Mouse (Mus musculus) cerebellum, postnatal 10 days (tissue): ENCODE data around the gene H2-DMb2.

ENCODE experiments used
- DNase-seq, 2 experiments: peaks; one replicate each; pipeline ENCODE4 v3.0.0; 2021; ENCODE audit warnings: mixed read lengths in 2 of 2

H2-DMb2 gene

DNA sequence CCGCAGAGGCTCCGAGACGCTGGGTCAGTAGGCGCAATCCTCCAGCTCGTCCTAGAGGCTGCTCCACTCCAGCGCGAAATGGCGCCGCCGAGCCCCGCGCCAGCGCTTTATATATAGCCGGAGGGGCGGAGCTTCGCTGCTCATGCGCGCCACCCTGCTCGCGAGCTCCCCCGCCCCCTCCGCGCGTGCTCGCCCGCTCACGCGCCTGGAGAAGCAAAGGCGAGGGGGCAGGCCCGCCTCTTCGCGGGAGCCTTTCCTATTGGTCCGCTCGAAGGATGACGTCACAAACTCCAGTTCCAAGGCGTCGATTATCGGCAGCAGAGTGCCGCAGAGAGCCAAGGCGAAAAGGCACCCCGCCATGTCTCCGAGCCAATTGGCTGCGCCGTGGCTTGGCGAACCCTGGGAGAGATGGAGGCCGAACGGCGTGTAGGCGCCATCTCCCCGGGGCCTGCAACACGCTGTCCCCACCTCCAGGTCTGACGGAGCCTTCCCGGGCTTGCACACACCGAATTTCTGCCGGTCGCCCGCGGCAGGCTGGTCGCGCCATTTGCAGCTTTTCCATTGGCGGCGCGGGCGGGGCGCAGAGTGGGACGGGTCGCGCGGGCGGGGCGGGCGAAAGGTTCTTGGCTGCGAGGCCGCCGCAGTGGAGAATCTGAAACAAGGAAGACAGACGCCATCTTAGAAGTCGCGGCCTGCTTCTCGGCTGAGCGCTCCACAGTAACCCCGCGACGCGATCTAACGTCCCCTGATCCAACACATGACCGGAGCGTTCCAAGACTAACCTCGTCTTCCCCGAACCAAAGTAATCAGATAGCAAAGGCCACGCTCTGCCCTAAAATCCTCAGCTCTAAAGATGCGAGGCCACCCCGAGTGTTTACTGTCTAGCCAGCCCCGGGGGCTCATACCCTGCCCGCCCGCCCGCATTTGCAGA, 23.6 kb upstream of the H2-DMb2 start, which contains the start of gene H2-DMa:
TSS of gene H2-DMa (plus strand) at position 293 of the 931 bp plus-strand sequence.
- DNase-seq: peak; percentile 99 to 100

DNA sequence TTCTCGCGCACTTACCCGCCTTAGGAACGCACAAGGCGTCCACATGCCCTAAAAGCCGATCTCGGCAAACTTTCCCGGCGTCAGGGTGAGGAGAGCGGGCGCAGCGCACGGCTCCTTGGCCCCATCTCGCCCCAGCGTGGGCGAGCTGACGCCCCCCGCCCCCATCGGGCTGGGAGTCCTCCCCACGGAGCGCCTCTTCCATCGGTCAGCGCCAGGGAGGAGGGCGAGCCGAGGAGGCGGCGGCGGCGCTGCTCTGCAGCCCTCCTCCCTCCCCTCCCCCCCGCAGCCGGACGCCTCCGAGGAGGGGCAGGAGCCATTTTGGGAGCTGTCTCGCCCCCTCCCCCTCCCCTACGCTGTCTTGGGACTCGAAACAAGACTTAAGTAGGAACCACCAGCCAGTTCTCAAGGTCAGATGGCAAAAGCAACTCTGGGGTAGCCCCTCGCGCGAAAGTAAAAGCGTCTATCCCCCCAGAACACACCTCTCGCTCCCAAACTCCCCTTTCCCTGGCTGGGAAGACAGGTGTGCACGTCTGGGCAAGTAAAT, 22.9 kb upstream of the H2-DMb2 start:
- DNase-seq: peak; percentile 97 to 98

DNA sequence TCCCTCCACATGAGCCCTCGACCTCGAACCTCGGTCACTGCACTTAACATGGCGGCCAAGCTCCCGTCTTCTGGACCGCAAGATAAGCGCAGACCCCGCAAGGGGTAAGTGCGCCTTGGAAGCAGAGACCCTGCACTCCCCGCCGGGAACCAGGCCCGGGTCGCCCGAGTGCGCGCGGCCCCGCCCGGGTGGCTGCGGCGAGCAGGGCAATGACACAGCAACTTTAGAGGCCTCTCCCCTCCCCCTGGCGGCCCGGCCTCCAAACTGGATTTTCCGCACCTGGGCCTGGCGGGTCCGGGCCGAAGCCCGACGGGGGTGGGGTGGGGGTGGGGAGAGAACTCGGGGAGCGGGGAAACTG, 22.3 kb upstream of the H2-DMb2 start:
- DNase-seq: peak; percentile 89 to 91

GRCm38 (mm10) chr17:34121172-34121878, 21.8 kb upstream of the H2-DMb2 start:
- peak; percentile 85 to 89 for DNase-seq

DNA sequence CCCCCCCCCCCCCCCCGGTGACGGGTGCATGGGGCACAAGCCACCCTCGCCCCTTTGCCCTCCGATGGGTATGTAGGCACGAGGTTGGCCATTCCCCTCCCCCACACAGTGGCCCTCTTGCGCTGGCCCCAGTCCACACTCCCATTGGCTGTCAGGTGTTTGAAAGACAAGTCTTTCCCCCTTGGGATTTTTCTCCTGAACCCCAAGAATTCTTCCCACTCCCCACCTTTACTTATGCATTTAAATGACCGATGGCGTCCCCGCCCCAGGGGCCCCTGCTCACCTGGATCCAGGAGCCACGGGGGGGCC, 21.3 kb upstream of the H2-DMb2 start:
- DNase-seq: peak; percentile 87 to 91

DNA sequence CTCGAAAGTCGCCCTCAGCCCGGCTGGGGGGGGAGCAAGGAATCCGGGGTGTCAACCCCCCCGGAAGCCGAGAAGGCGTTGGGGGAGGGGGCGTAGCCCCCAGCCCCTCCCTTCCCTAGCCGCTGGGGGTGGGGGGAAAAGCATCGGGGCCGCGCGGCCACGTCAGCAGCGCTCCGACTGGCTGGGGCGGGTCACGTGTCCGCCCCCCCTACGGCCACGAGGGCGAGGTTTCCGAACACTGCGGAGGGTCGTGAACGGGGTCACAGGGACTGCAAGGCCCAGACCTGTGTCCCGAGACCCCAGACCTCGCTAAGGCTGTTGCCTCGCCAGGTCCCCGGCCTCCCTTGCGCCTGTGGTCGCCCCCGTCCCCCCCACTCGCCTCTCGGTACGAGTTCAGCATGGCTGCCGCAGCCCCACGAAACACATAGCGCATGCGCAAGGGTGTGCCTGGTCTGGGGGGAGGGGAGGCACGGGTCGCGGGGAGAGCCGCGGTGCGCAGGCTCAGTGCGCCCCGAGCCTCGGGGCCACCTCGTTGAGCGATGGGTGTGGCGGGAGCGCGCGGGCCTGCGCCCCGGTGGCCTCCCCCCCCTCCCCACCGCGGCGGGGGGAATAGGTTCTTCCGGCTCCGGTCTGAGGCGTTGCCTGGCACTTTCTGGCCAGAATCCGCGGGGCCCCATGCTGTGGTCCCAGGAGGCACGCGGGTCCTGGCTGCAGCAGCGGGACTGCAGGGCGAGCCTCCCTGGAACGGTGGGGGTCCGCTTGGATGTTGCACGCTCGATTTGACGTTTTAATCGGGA, 20.7 kb upstream of the H2-DMb2 start, which contains the start of gene Brd2:
TSS of gene Brd2 (minus strand) at position 447 of the 797 bp plus-strand sequence.
- peak; percentile 99 for DNase-seq

GRCm38 (mm10) chr17:34123111-34123510, 20.0 kb upstream of the H2-DMb2 start:
- DNase-seq: no peak

GRCm38 (mm10) chr17:34123518-34123917, 19.6 kb upstream of the H2-DMb2 start:
- peak in 1 of 2 experiments; percentile 28 for DNase-seq

- no peak for DNase-seq
Measured at GRCm38 (mm10) chr17:34124649-34125048, 18.5 kb upstream of the H2-DMb2 start.

- DNase-seq: no peak
Measured at GRCm38 (mm10) chr17:34126826-34127420, 16.2 kb upstream of the H2-DMb2 start.

DNA sequence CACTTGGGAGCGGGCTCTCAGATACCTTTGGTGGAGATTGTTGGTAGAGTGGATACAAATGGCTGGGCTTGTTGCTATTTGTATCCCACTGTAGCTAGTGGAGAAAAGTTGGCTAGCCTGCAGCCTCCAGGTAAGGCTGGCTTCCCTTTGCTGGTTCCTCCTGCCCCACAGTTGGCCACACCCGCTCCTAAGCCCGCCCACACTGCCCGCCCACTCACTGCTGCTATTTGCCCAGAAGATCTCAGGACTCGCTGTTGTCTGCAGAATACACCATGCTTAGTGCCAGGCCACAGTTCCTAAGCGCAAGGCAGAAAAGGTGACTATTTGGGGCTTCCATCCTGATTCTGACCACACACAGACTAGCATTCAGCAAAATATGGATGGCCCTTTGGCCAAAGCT, 15.6 kb upstream of the H2-DMb2 start:
- DNase-seq: peak; percentile 55 to 59

DNA sequence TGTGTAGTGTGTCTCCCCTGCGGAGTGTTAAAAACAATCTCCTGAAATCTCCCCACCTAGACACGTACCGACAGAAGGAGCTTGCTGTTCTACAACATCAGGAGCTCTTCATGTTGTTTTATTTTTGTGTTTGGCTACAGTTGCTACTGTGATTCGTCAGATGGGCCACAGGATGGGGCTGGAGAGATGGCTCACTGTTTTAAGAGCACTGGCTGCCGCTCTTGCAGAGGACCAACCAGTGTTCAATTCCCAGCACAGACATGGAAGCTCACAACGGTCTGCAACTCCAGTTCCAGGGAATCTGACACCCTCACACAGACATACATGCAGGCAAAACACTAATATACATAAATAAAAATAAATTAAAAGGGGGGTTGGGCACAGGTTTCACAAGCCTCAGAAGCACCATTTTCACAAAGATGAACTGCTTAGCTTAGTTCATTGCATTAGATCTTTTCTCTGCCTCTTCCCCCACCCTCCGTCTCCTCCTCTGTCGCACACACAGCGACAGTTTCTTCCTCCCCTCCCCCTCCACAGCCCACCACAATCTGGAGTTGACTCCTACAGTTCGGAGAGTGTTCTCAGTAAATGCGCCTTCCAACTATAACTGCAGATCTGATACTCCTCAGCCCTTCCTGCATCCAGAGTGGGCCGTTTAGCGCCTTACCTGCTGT, 14.7 kb upstream of the H2-DMb2 start:
- peak in 1 of 2 experiments; percentile 36 for DNase-seq

DNA sequence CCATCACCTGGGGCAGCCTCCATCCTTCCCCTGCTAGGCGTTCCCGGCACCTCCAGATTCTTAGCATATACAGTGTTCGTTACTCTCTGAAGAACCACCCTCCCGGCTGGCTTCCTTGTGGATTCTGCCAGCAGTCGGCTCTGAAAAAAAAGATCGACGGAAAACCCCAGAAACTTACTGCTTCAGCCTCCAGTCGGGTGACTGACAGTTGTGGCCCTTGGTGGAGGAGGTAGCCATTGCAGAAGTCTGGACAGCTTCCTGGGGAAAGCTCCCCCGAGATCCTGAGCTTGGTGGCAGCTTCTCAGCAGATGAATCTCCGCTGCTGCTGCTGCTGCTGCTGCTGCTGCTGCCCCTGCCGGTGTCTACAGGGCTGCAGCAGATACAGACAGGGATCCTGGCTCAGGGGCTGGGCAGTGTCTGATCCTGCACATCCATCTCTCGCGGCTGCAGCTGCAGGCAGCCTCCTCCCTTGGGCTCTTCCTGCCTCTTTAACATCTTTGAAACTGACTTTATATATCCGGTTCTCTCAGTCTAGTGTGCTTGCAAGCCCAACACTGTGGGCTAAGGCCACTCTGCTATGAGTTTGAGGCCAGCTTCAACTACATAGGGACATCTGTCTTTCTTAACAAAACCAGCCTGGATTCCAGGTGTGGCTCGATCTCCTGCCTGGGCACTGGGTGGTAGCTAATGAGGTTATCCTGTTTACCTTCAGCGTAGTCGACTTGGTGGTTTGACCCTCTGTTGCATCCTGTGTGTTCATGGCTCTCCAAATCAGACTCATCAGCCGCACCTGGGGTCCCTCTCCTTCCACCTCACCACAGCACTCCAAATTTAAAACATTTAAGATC, 13.9 kb upstream of the H2-DMb2 start:
- DNase-seq: no peak

GRCm38 (mm10) chr17:34130073-34130947, 12.8 kb upstream of the H2-DMb2 start:
- DNase-seq: peak in 1 of 2 experiments; percentile 3

DNA sequence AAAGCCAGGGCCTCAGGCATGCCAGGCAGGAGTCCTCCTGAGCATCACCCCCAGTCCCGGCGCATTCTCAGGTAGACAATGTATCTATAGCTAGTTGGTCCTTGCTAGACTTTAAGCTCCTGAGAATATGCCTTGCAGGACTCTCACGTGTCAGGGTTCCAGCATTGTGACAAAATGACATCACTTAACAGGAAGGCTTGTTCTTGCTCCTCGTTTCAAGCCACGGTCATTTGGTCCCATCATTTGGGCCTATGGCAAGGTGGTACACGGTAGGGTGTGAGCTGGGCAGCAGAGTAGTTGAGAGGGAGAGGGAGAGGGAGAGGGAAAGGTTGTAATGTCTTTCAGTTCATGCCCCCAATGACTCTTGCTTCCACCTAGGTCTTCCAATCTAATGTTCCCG, 11.2 kb upstream of the H2-DMb2 start:
- DNase-seq: no peak

- DNase-seq: peak in 1 of 2 experiments; percentile 39
Measured at GRCm38 (mm10) chr17:34133289-34133688, 9.8 kb upstream of the H2-DMb2 start.

GRCm38 (mm10) chr17:34134451-34134850, 8.7 kb upstream of the H2-DMb2 start:
- DNase-seq: peak in 1 of 2 experiments; percentile 4

DNA sequence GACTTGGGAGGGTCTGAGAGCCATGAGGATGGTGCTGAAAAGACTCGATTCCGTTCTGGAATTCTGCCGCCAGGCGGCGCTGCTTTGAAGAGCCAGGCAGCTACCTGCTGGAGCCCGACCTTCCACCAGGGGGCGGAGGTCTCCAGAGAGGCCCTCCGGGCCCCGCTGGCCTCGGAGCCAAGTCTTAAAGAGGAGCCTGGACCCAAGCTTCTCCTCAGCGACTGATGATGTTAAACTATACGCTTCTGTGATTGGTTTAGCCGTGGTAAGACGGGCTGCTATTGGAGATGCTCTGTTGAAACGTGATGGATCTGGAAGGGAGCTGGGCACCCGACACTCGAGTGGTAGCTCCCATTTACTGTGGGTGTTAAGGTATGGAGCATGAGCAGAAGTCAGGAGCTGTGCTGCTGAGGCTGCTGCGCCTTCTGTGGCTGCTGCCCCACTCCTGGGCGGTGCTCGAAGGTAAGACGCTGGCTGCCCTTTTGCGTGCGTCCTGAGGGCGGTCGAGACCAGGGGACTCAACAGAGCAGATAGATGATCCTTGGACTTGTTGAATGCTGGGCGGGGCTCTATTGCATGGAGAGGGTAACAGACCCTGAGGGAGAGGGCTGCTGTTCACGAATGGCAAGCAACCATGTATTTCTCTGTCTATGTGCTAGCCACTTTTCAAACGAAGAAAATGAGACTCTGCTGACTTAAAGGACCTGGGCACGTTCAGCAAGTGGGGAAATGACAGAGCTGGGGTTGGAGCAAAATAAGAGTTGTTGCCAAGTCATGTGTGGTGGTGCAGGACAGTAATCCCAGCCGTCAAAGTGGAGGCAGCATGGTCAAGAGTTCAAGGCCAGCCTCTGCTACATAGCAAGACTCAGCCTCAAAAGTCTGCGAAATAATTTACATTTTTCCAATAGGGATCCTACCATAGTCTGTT, 7.5 kb upstream of the H2-DMb2 start:
- peak; percentile 99 to 100 for DNase-seq
